Mouse (Mus musculus): ENCODE measurements at regions not wholly inside any gene's neighbourhood (a gene's known extent, or its start where the extent isn't known, plus 50 kb on each side); places are given as distances from the start of the nearest gene placed in this dataset.

GRCm38 (mm10) chr2:30691857-30692560, 97.2 kb downstream of the Cstad start:
- H3K4me2 ChIP-seq (replicated peaks) = peak overlapping the region; percentile 56
- H3K9ac ChIP-seq (replicated peaks) = peak overlapping the region; percentile 56; the same call in 1 of the 2 replicates
- peak; percentile 35 for ATAC-seq
- H3K27ac ChIP-seq = peak overlapping the region; percentile 100
- no peaks in the 10 kb centered on the region for H3K27me3 ChIP-seq
- no peaks in the 10 kb centered on the region for H3K9me3 ChIP-seq
- no peak overlapping the region for H3K4me3 ChIP-seq (replicated peaks)
- under 1% methylated on average over 11 of the region's 11 CpGs for WGBS
- H3K4me1 ChIP-seq (replicated peaks) = peaks cover 72% of the 10 kb centered on the region
- H3K36me3 ChIP-seq = no peaks in the 10 kb centered on the region

DNA sequence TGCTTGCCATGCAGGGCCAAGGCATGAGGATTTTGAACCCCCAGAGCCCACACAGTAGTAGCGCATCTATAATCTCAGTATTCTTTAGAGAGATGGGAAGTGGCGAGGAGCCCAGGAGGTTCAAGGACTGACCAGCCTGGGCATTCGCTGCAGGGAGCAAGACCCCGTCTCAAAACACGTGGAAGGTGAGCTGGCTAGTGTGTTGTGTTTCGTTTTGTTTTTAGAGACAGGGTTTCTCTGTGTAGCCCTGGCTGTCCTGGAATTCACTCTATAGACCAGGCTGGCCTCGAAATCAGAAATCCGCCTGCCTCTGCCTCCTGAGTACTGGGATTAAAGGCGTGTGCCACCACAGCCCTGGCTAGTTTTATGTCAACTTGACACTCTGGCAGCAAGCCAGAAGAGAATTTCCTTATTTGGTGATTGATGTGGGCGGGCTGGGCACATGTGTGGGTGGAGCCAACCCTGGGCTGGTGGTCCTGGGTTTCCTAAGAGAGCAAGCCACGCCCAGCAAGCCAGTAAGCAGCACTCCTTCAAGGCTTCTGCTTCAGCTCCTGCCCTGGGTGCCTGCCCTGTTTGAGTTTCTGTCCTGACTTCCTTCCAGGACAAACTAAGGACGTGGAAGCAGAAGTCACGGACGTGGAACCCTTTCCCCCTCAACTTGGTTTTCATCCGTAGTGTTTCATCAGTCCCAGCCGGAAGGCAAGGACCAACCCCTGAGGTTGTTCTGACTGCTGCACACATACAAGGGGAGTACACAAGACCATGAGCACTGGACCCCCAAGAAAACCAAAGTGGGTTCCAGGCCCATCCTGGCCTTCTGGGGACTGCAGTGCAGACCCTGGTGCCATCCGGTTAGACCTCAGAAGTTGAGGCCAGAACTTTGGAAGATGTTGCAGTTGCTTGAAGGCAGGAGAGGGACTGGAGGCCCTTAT, 96.4 kb downstream of the Cstad start:
- Histone ChIP-seq H3K4me3 (replicated peaks) (no peak overlapping the region), H3K9ac (replicated peaks) (no peak overlapping the region), H3K27me3 (no peaks in the 10 kb centered on the region), H3K36me3 (no peaks in the 10 kb centered on the region), H3K9me3 (no peaks in the 10 kb centered on the region), H3K4me2 (replicated peaks) (no peak overlapping the region), H3K4me1 (replicated peaks) (peaks cover 72% of the 10 kb centered on the region), H3K27ac (peak overlapping the region; percentile 100)
- WGBS = 90% methylated on average over 17 of the region's 17 CpGs
- no peak for ATAC-seq

GRCm38 (mm10) chr2:30690307-30690706, 95.5 kb downstream of the Cstad start:
- no peak overlapping the region for H3K9ac ChIP-seq (replicated peaks)
- no peaks in the 10 kb centered on the region for H3K36me3 ChIP-seq
- peak overlapping the region; percentile 100 for H3K27ac ChIP-seq
- H3K4me2 ChIP-seq (replicated peaks) = no peak overlapping the region
- H3K4me3 ChIP-seq (replicated peaks) = no peak overlapping the region
- H3K9me3 ChIP-seq = no peaks in the 10 kb centered on the region
- no peak for ATAC-seq
- WGBS = 82% methylated on average over 11 of the region's 11 CpGs
- H3K27me3 ChIP-seq = no peaks in the 10 kb centered on the region
- peaks cover 72% of the 10 kb centered on the region for H3K4me1 ChIP-seq (replicated peaks)

- Histone ChIP-seq H3K4me3 (replicated peaks) (no peak overlapping the region), H3K36me3 (no peaks in the 10 kb centered on the region), H3K27me3 (no peaks in the 10 kb centered on the region), H3K4me1 (replicated peaks) (peaks cover 64% of the 10 kb centered on the region), H3K9ac (replicated peaks) (no peak overlapping the region), H3K27ac (peak overlapping the region; percentile 91), H3K4me2 (replicated peaks) (no peak overlapping the region), H3K9me3 (no peaks in the 10 kb centered on the region)
- ATAC-seq = no peak
- WGBS = 84% methylated on average over 4 of the region's 4 CpGs
These were observed 93.6 kb downstream of the Cstad start for GRCm38 (mm10) chr2:30688402-30688801.

- H3K4me2 ChIP-seq (replicated peaks) = peak overlapping the region; percentile 33
- H3K9me3 ChIP-seq = no peaks in the 10 kb centered on the region
- WGBS = 5% methylated on average over 23 of the region's 23 CpGs
- H3K36me3 ChIP-seq = no peaks in the 10 kb centered on the region
- H3K9ac ChIP-seq (replicated peaks) = peak overlapping the region; percentile 44; the same call in 1 of the 2 replicates
- ATAC-seq = peak; percentile 55
- peak overlapping the region; percentile 91 for H3K27ac ChIP-seq
- peaks cover 66% of the 10 kb centered on the region for H3K4me1 ChIP-seq (replicated peaks)
- no peaks in the 10 kb centered on the region for H3K27me3 ChIP-seq
- no peak overlapping the region for H3K4me3 ChIP-seq (replicated peaks)
These were observed 92.3 kb downstream of the Cstad start for GRCm38 (mm10) chr2:30687121-30687551.

GRCm38 (mm10) chr2:30686359-30686758, 91.5 kb downstream of the Cstad start:
- Histone ChIP-seq H3K4me1 (replicated peaks) (peaks cover 66% of the 10 kb centered on the region), H3K9ac (replicated peaks) (no peak overlapping the region), H3K27me3 (no peaks in the 10 kb centered on the region), H3K4me2 (replicated peaks) (no peak overlapping the region), H3K4me3 (replicated peaks) (no peak overlapping the region), H3K9me3 (no peaks in the 10 kb centered on the region), H3K27ac (peak overlapping the region; percentile 91), H3K36me3 (no peaks in the 10 kb centered on the region)
- WGBS = 69% methylated on average over 6 of the region's 6 CpGs
- peak; percentile 0; the same call in 1 of the 2 replicates for ATAC-seq

DNA sequence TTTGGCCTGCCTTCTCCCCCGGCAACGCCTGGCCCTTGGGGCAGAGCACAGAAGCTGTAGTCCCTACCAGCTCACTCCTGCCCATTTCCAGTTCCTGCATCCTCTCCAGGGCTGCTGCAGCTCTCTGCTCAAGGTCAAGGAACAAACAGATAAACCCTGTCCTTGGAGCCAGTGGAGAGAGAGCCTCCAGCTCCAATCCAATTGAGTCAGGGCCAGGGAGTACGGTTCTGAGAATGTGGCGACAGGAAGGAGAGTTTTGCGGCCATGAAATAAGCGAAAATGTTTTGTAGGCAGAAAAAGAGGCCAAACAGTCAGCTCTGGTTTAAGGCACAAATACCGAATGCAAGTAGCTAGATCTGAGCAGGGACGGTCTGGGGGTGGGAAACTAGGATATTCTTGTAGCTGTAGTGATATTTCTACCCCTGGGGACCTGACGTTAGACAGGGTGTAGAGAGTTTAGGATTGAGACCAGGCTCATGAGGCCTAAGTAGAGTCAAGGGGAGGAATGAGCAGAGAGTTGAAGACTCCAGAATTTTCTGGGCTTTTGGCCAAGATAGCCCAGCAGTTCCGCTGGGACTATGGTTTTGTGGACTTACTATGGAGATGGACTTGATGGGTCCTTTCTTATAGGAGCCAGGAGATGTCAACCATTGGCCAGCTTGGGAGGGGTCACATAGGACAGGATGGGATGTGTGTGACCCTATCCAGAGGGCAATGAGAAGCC, 90.5 kb downstream of the Cstad start:
- H3K4me2 ChIP-seq (replicated peaks) = no peak overlapping the region
- ATAC-seq = no peak
- no peaks in the 10 kb centered on the region for H3K36me3 ChIP-seq
- H3K9me3 ChIP-seq = peaks cover 6% of the 10 kb centered on the region; the same call in 1 of the 2 replicates
- no peaks in the 10 kb centered on the region for H3K27me3 ChIP-seq
- peak overlapping the region; percentile 91 for H3K27ac ChIP-seq
- WGBS = 79% methylated on average over 10 of the region's 10 CpGs
- no peak overlapping the region for H3K4me3 ChIP-seq (replicated peaks)
- H3K9ac ChIP-seq (replicated peaks) = peak overlapping the region; percentile 32; the same call in 1 of the 2 replicates
- peaks cover 63% of the 10 kb centered on the region for H3K4me1 ChIP-seq (replicated peaks)

DNA sequence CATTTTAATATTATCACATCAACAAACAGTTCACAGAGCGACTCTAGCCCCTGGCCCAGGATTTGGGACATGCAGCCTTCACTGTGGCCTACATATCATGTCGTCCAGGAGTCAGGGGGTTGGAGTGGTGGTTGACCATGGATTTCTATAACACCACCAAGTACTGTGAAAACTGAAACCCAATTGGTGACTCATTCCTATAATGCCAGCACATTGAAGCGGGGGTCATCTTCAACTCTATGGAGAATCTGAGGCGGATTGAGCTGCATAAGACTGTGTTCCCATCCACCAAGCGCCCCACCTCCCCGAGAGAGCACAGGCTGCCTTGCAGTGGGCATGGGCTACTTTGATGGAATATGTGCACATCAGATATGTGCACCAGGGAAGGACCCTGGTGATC, 89.6 kb downstream of the Cstad start:
- WGBS = 86% methylated on average over 6 of the region's 6 CpGs
- Histone ChIP-seq H3K9ac (replicated peaks) (peak overlapping the region; percentile 32; the same call in 1 of the 2 replicates), H3K9me3 (peaks cover 7% of the 10 kb centered on the region; the same call in 1 of the 2 replicates), H3K27ac (peak overlapping the region; percentile 91), H3K27me3 (no peaks in the 10 kb centered on the region), H3K4me2 (replicated peaks) (no peak overlapping the region), H3K4me1 (replicated peaks) (peaks cover 60% of the 10 kb centered on the region), H3K36me3 (no peaks in the 10 kb centered on the region), H3K4me3 (replicated peaks) (no peak overlapping the region)
- ATAC-seq = no peak

DNA sequence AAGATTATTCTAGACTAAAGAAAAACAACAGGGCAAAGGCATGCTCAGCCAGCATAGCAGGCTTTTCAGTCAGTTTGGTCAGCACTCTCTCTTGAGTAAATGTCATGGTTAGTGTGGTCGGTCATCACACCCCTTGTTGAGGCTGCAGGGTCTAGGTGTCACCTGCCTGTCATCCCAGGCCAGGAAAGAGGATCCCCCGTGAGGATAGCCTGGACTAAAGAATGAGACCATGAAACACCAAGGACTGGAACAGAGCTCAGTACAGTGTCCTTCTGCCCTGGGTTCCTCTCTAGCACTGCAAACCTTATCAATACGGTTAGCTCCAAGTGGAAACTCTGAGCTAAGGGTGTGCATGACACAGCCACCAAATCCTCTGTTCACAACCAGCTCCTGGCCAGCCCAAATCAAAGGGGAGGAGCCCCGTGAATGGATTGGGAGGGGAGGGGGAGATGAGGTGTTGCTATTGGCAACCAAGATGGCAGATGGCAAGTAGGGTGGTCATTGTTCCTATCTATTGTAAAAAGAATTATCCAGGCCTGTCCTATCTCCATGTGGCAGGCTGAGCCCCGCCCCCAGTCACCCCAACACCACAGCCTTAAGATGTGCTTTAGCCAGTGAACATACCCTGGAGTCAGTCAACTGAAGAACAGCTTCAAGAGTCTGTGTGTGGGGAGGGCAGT, 87.4 kb downstream of the Cstad start:
- peaks cover 7% of the 10 kb centered on the region; the same call in 1 of the 2 replicates for H3K9me3 ChIP-seq
- H3K36me3 ChIP-seq = no peaks in the 10 kb centered on the region
- ATAC-seq = peak; percentile 62
- no peak overlapping the region for H3K4me2 ChIP-seq (replicated peaks)
- H3K9ac ChIP-seq (replicated peaks) = no peak overlapping the region
- H3K4me3 ChIP-seq (replicated peaks) = no peak overlapping the region
- H3K4me1 ChIP-seq (replicated peaks) = peaks cover 61% of the 10 kb centered on the region
- WGBS = 23% methylated on average over 5 of the region's 5 CpGs
- H3K27ac ChIP-seq = peak overlapping the region; percentile 80
- H3K27me3 ChIP-seq = no peaks in the 10 kb centered on the region

GRCm38 (mm10) chr2:30681642-30682041, 86.8 kb downstream of the Cstad start:
- 59% methylated on average over 2 of the region's 2 CpGs for WGBS
- H3K27ac ChIP-seq = peak overlapping the region; percentile 80
- H3K27me3 ChIP-seq = no peaks in the 10 kb centered on the region
- no peak for ATAC-seq
- H3K4me1 ChIP-seq (replicated peaks) = peaks cover 61% of the 10 kb centered on the region
- H3K9ac ChIP-seq (replicated peaks) = no peak overlapping the region
- no peaks in the 10 kb centered on the region for H3K36me3 ChIP-seq
- H3K4me3 ChIP-seq (replicated peaks) = no peak overlapping the region
- peaks cover 7% of the 10 kb centered on the region; the same call in 1 of the 2 replicates for H3K9me3 ChIP-seq
- H3K4me2 ChIP-seq (replicated peaks) = no peak overlapping the region

DNA sequence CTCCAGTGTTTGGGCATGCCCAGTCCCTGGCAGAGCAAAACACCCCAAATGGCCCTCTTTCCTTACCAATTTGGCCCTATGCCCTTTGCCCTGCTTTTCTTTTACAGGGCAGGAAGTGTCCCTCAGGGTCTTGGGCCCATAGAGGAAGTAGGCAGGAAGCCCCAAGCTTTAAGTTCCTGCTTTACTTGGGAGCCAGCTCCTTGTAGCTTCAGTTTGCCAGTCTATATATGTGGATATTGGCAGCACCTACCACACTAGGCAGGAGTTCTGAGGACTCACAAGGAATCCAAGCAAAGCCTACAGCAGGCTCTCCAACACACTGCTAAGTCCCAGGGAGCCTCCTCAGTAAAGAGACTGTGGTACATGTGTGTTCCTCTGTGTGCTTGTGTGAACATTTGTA, 84.2 kb downstream of the Cstad start:
- no peaks in the 10 kb centered on the region for H3K36me3 ChIP-seq
- no peaks in the 10 kb centered on the region; the same call in 1 of the 2 replicates for H3K27me3 ChIP-seq
- no peak overlapping the region for H3K27ac ChIP-seq
- peaks cover 7% of the 10 kb centered on the region; the same call in 1 of the 2 replicates for H3K9me3 ChIP-seq
- no peak overlapping the region for H3K9ac ChIP-seq (replicated peaks)
- ATAC-seq = no peak
- no peak overlapping the region for H3K4me3 ChIP-seq (replicated peaks)
- H3K4me2 ChIP-seq (replicated peaks) = no peak overlapping the region
- peaks cover 49% of the 10 kb centered on the region for H3K4me1 ChIP-seq (replicated peaks)
